ENCODE assay signal across 24 mouse cellular contexts in the genomic region with DNA sequence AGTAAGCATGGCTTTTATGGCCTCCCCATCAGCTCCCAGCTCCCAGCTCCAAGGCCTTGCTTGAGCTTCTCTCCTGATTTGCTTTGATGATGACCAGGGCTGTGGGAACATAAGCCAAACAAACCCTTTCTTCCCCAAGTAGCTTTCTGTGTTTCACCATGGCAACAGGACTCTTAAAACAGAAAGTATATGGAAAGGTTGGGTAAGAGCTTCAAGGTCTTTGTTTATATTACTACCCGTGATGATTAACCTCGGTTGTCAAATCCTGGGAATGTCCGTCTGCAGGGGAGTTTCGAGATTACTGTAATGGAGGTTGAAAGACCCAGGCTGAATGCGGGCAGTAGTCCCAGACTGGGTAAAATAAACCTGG. TPM values are rescaled to one million over a fixed set of nuclear protein-coding genes. Genes with fewer than 3 reads are reported as not detected.
DNase-seq lines count a peak whose midpoint lies in the region; ATAC-seq lines count a peak whose summit lies in the region.
"Had no signal": no experiment of that assay in that cellular context is flagged by ENCODE, and none has a peak within 500 bp of the region (broad histone marks: within the 10 kb centered on the region; RNA-seq: fewer than 3 reads in every experiment).

No protein-coding gene starts in this region.

- DNase-seq in heart, embryonic 10.5 days (ENCODE audit: low spot score): no peak
- DNase-seq in midbrain, embryonic 11.5 days (ENCODE audit: low spot score, missing footprints): peak; percentile 12
- no peak for DNase-seq in midbrain, embryonic 10.5 days (ENCODE audit: low spot score)
- DNase-seq in thymus, adult 18-20 months: no peak
- DNase-seq in layer of hippocampus, adult 11-12 months (ENCODE audit: low spot score): no peak
- DNase-seq: cerebellum, adult 11 months; cerebellum, adult 9-11 months; gastrocnemius, postnatal 25 days; heart, adult 2 months; heart, postnatal 4 days; kidney, adult 11 months; lung, adult 2 months; thymus, adult 2 months had no signal

- H3K4me2 ChIP-seq in heart, embryonic 12.5 days: no peak overlapping the region
- no peak overlapping the region for H3K4me2 ChIP-seq in midbrain, embryonic 11.5 days
- no peak overlapping the region for H3K4me2 ChIP-seq in neural tube, embryonic 15.5 days
- H3K4me2 ChIP-seq: embryonic facial prominence, embryonic 12.5 days; forebrain, embryonic 12.5 days; hindbrain, embryonic 14.5 days; kidney, embryonic 15.5 days; midbrain, embryonic 12.5 days had no signal

- 0 out of 2 replicates have a peak overlapping the region, but pooled peaks have one; percentile 3 for H3K27ac ChIP-seq in heart, embryonic 12.5 days (ENCODE audit: poor library complexity, severe bottlenecking)
- H3K27ac ChIP-seq in heart, embryonic 10.5 days: no peak overlapping the region
- no peak overlapping the region for H3K27ac ChIP-seq in midbrain, embryonic 11.5 days (ENCODE audit: low read depth, low read length)
- no peak overlapping the region for H3K27ac ChIP-seq in midbrain, embryonic 10.5 days (replicated peaks)
- no peak overlapping the region for H3K27ac ChIP-seq in neural tube, embryonic 15.5 days (replicated peaks)
- H3K27ac ChIP-seq: embryonic facial prominence, embryonic 12.5 days; forebrain, embryonic 12.5 days; heart, adult 2 months; hindbrain, embryonic 14.5 days; limb, embryonic 10.5 days; macrophage; midbrain, embryonic 12.5 days had no signal

- 0 out of 2 replicates have a peak, but pooled peaks have one; percentile 36 for ATAC-seq in heart, embryonic 12.5 days (ENCODE audit: insufficient number of reproducible peaks, low FRiP score)
- no peak for ATAC-seq in midbrain, embryonic 11.5 days (ENCODE audit: low FRiP score)
- 0 out of 2 replicates have a peak, but pooled peaks have one; percentile 19 for ATAC-seq in megakaryocyte, adult 5-6 weeks (ENCODE audit: poor library complexity, severe bottlenecking)
- ATAC-seq in neural tube, embryonic 15.5 days (ENCODE audit: low FRiP score): no peak
- ATAC-seq: CD4-positive, CD25-positive, alpha-beta regulatory T cell, adult 4 months had no signal

- no peak overlapping the region for H3K4me3 ChIP-seq in heart, embryonic 12.5 days
- H3K4me3 ChIP-seq in heart, embryonic 10.5 days: no peak overlapping the region
- H3K4me3 ChIP-seq in midbrain, embryonic 11.5 days (ENCODE audit: low read depth, low read length): no peak overlapping the region
- H3K4me3 ChIP-seq in midbrain, embryonic 10.5 days: no peak overlapping the region
- no peak overlapping the region for H3K4me3 ChIP-seq in neural tube, embryonic 15.5 days (replicated peaks)
- H3K4me3 ChIP-seq: embryonic facial prominence, embryonic 12.5 days; forebrain, embryonic 12.5 days; heart, adult 2 months; kidney, embryonic 15.5 days; limb, embryonic 10.5 days; midbrain, embryonic 12.5 days had no signal

- H3K27me3 ChIP-seq in heart, embryonic 12.5 days (replicated peaks): no peaks in the 10 kb centered on the region
- no peaks in the 10 kb centered on the region for H3K27me3 ChIP-seq in heart, embryonic 10.5 days (ENCODE audit: insufficient read depth, poor library complexity, severe bottlenecking)
- no peaks in the 10 kb centered on the region for H3K27me3 ChIP-seq in midbrain, embryonic 11.5 days (ENCODE audit: control insufficient read depth, insufficient read depth, low read length)
- H3K27me3 ChIP-seq in midbrain, embryonic 10.5 days (ENCODE audit: low read depth, poor library complexity, severe bottlenecking): peaks cover 7% of the 10 kb centered on the region
- no peaks in the 10 kb centered on the region for H3K27me3 ChIP-seq in neural tube, embryonic 15.5 days (replicated peaks)
- H3K27me3 ChIP-seq: embryonic facial prominence, embryonic 12.5 days; forebrain, embryonic 12.5 days; kidney, embryonic 15.5 days; midbrain, embryonic 12.5 days had no signal

- no peak overlapping the region for H3K9ac ChIP-seq in heart, embryonic 12.5 days
- H3K9ac ChIP-seq in midbrain, embryonic 11.5 days (ENCODE audit: low read length): no peak overlapping the region
- no peak overlapping the region for H3K9ac ChIP-seq in neural tube, embryonic 15.5 days (replicated peaks)
- H3K9ac ChIP-seq: embryonic facial prominence, embryonic 12.5 days; forebrain, embryonic 12.5 days; hindbrain, embryonic 14.5 days; kidney, embryonic 15.5 days; midbrain, embryonic 12.5 days had no signal

- H3K36me3 ChIP-seq in heart, embryonic 12.5 days: no peaks in the 10 kb centered on the region
- H3K36me3 ChIP-seq in heart, embryonic 10.5 days: no peaks in the 10 kb centered on the region
- H3K36me3 ChIP-seq in midbrain, embryonic 11.5 days (ENCODE audit: control insufficient read depth, insufficient read depth, low read length): no peaks in the 10 kb centered on the region
- no peaks in the 10 kb centered on the region for H3K36me3 ChIP-seq in midbrain, embryonic 10.5 days
- H3K36me3 ChIP-seq in neural tube, embryonic 15.5 days: no peaks in the 10 kb centered on the region
- H3K36me3 ChIP-seq: embryonic facial prominence, embryonic 12.5 days; forebrain, embryonic 12.5 days; kidney, embryonic 15.5 days; limb, embryonic 10.5 days; midbrain, embryonic 12.5 days had no signal

- no peaks in the 10 kb centered on the region for H3K9me3 ChIP-seq in heart, embryonic 12.5 days (replicated peaks)
- no peaks in the 10 kb centered on the region for H3K9me3 ChIP-seq in heart, embryonic 10.5 days
- no peaks in the 10 kb centered on the region for H3K9me3 ChIP-seq in midbrain, embryonic 11.5 days (ENCODE audit: control insufficient read depth, low read length)
- H3K9me3 ChIP-seq in midbrain, embryonic 10.5 days (replicated peaks): no peaks in the 10 kb centered on the region
- H3K9me3 ChIP-seq in neural tube, embryonic 15.5 days (replicated peaks): no peaks in the 10 kb centered on the region
- H3K9me3 ChIP-seq: embryonic facial prominence, embryonic 12.5 days; forebrain, embryonic 12.5 days; kidney, embryonic 15.5 days; limb, embryonic 10.5 days; midbrain, embryonic 12.5 days had no signal

- H3K4me1 ChIP-seq in heart, embryonic 12.5 days (replicated peaks): no peaks in the 10 kb centered on the region
- H3K4me1 ChIP-seq in heart, embryonic 10.5 days: no peaks in the 10 kb centered on the region
- H3K4me1 ChIP-seq in midbrain, embryonic 11.5 days (ENCODE audit: control insufficient read depth, insufficient read depth, low read length): no peaks in the 10 kb centered on the region
- no peaks in the 10 kb centered on the region for H3K4me1 ChIP-seq in midbrain, embryonic 10.5 days
- no peaks in the 10 kb centered on the region for H3K4me1 ChIP-seq in neural tube, embryonic 15.5 days
- H3K4me1 ChIP-seq: embryonic facial prominence, embryonic 12.5 days; forebrain, embryonic 12.5 days; limb, embryonic 10.5 days; midbrain, embryonic 12.5 days had no signal

- WGBS in heart, embryonic 12.5 days: 27% methylated on average over 5 of the region's 5 CpGs
- WGBS in heart, embryonic 10.5 days: 56% methylated on average over 5 of the region's 5 CpGs
- 73% methylated on average over 5 of the region's 5 CpGs for WGBS in midbrain, embryonic 11.5 days
- WGBS in midbrain, embryonic 10.5 days: 78% methylated on average over 5 of the region's 5 CpGs
- WGBS in neural tube, embryonic 15.5 days: 62% methylated on average over 5 of the region's 5 CpGs

RNA-seq across cellular contexts. Expression of gene Stxbp6, which starts 6.2 kb away (rescaled TPM):
- 11.6 and 14.4 TPM in 2 replicates for polyA plus RNA-seq in heart, embryonic 12.5 days (2016; fragmentation: Nextera tagmentation; extraction: Ambion mirVana)
- polyA plus RNA-seq in heart, embryonic 10.5 days (2016; fragmentation: Nextera tagmentation; extraction: Ambion mirVana): 11.0 and 15.6 TPM in 2 replicates
- polyA plus RNA-seq in midbrain, embryonic 11.5 days (2014; fragmentation: Nextera tagmentation; extraction: Ambion mirVana): 21.3 and 21.9 TPM in 2 replicates
- 20.5 and 24.6 TPM in 2 replicates for polyA plus RNA-seq in midbrain, embryonic 10.5 days (2016; fragmentation: Nextera tagmentation; extraction: Ambion mirVana)
- total RNA-seq in megakaryocyte, adult 5-6 weeks (2015): 43.0 and 54.7 TPM in 2 replicates
- total RNA-seq in megakaryocyte, adult 5-6 weeks (2017): 53.3 and 56.1 TPM in 2 replicates
- polyA plus RNA-seq in neural tube, embryonic 15.5 days (2015; fragmentation: Nextera tagmentation; extraction: Ambion mirVana): 19.1 and 20.3 TPM in 2 replicates
- polyA plus RNA-seq: CD4-positive, CD25-positive, alpha-beta regulatory T cell, adult 4 months had no signal

Comparison
In these comparisons a context has a peak if more than half of its experiments do, and no peak if none do; other contexts are left out.
1. ATAC-seq: peak in heart, embryonic 12.5 days (single experiment) and megakaryocyte, adult 5-6 weeks (single experiment); none in midbrain, embryonic 11.5 days (single experiment) and neural tube, embryonic 15.5 days (single experiment).